Mouse (Mus musculus) liver, postnatal 0 days (tissue): ENCODE results near the gene Ulbp1.

Source experiments
- CTCF ChIP-seq: sonication (generic); IDR thresholded peaks from 2 replicates; pipeline ENCODE4 v1.5.1; 2016; ENCODE audit warnings: antibody characterized with exemption, low read depth
- EP300 ChIP-seq: IDR thresholded peaks from 2 replicates; pipeline ENCODE4 v1.6.1; 2016; ENCODE audit warnings: antibody characterized with exemption, low read depth, mild to moderate bottlenecking

DNA sequence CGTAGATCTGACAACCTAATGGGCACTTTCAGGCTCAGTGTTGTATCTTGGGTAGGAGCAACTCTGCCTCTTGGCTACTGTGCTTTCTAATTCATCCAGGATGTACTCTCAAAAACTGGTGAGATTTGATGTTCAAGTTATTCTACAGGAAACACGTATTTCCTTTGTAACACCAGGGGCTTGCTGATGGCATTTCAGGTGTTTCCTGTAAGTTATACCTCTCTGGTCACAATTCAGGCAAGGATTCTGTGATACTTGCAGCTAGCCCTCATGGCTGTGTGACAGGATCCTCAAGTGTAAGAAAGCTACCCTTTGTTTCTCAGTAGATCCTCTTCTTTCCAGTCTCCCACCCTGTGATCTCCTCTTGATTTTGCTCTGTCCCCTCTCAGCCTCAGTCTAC is 34.5 kb downstream of the Ulbp1 start:
- TF ChIP-seq EP300 (no peak), CTCF (no peak)
